Mouse (Mus musculus): ENCODE results near the gene Npm3. TPM values are rescaled to one million over a fixed set of nuclear protein-coding genes. Genes with fewer than 3 reads are reported as not detected.

Gene Npm3
- polyA plus RNA-seq, 1 experiment from 2014 or later = 6.4 TPM

- Histone ChIP-seq H3K4me3 (replicated peaks) (peak overlapping the region; percentile 39), H3K4me2 (no peak overlapping the region), H3K9ac (no peak overlapping the region), H3K4me1 (replicated peaks) (peaks cover 41% of the 10 kb centered on the region), H3K36me3 (replicated peaks) (no peaks in the 10 kb centered on the region), H3K9me3 (replicated peaks) (no peaks in the 10 kb centered on the region), H3K27me3 (peaks cover 100% of the 10 kb centered on the region), H3K27ac (replicated peaks) (no peak overlapping the region)
- ATAC-seq (ENCODE audit: insufficient read depth) = no peak
- WGBS (ENCODE audit: insufficient replicate concordance) = 4% methylated on average over 45 of the region's 45 CpGs
These were observed 7.8 kb downstream of the Npm3 start for GRCm38 (mm10) chr19:45741431-45742217.

GRCm38 (mm10) chr19:45740817-45741216 is 8.6 kb downstream of the Npm3 start:
- 20% methylated on average over 7 of the region's 7 CpGs for WGBS (ENCODE audit: insufficient replicate concordance)
- Histone ChIP-seq H3K4me1 (replicated peaks) (peaks cover 33% of the 10 kb centered on the region), H3K27ac (replicated peaks) (no peak overlapping the region), H3K9ac (no peak overlapping the region), H3K4me3 (replicated peaks) (no peak overlapping the region), H3K9me3 (replicated peaks) (no peaks in the 10 kb centered on the region), H3K4me2 (no peak overlapping the region), H3K27me3 (peaks cover 100% of the 10 kb centered on the region), H3K36me3 (replicated peaks) (no peaks in the 10 kb centered on the region)
- no peak for ATAC-seq (ENCODE audit: insufficient read depth)

- Histone ChIP-seq H3K4me2 (no peak overlapping the region), H3K9ac (no peak overlapping the region), H3K27ac (replicated peaks) (no peak overlapping the region), H3K27me3 (peaks cover 100% of the 10 kb centered on the region), H3K9me3 (replicated peaks) (no peaks in the 10 kb centered on the region), H3K4me1 (replicated peaks) (peaks cover 28% of the 10 kb centered on the region), H3K36me3 (replicated peaks) (no peaks in the 10 kb centered on the region), H3K4me3 (replicated peaks) (no peak overlapping the region)
- ATAC-seq (ENCODE audit: insufficient read depth) = no peak
- 14% methylated on average over 13 of the region's 13 CpGs for WGBS (ENCODE audit: insufficient replicate concordance)
These were observed 9.2 kb downstream of the Npm3 start for GRCm38 (mm10) chr19:45740233-45740632.

GRCm38 (mm10) chr19:45738521-45738920 is 10.9 kb downstream of the Npm3 start:
- no peak overlapping the region for H3K4me2 ChIP-seq
- 65% methylated on average over 5 of the region's 5 CpGs for WGBS (ENCODE audit: insufficient replicate concordance)
- no peak overlapping the region for H3K27ac ChIP-seq (replicated peaks)
- H3K27me3 ChIP-seq = peaks cover 100% of the 10 kb centered on the region
- no peak overlapping the region for H3K9ac ChIP-seq
- H3K4me3 ChIP-seq (replicated peaks) = no peak overlapping the region
- H3K4me1 ChIP-seq (replicated peaks) = peaks cover 25% of the 10 kb centered on the region
- no peak for ATAC-seq (ENCODE audit: insufficient read depth)
- no peaks in the 10 kb centered on the region for H3K36me3 ChIP-seq (replicated peaks)
- no peaks in the 10 kb centered on the region for H3K9me3 ChIP-seq (replicated peaks)

GRCm38 (mm10) chr19:45737846-45738484 is 11.4 kb downstream of the Npm3 start:
- no peak overlapping the region for H3K27ac ChIP-seq (replicated peaks)
- ATAC-seq (ENCODE audit: insufficient read depth) = no peak
- peaks cover 100% of the 10 kb centered on the region for H3K27me3 ChIP-seq
- no peak overlapping the region for H3K4me2 ChIP-seq
- H3K4me1 ChIP-seq (replicated peaks) = peaks cover 23% of the 10 kb centered on the region
- no peaks in the 10 kb centered on the region for H3K36me3 ChIP-seq (replicated peaks)
- WGBS (ENCODE audit: insufficient replicate concordance) = 76% methylated on average over 10 of the region's 10 CpGs
- no peak overlapping the region for H3K4me3 ChIP-seq (replicated peaks)
- H3K9me3 ChIP-seq (replicated peaks) = no peaks in the 10 kb centered on the region
- H3K9ac ChIP-seq = no peak overlapping the region

GRCm38 (mm10) chr19:45737208-45737845 is 12.1 kb downstream of the Npm3 start:
- ATAC-seq (ENCODE audit: insufficient read depth) = no peak
- H3K9ac ChIP-seq = no peak overlapping the region

GRCm38 (mm10) chr19:45736855-45737207 is 12.6 kb downstream of the Npm3 start:
- no peaks in the 10 kb centered on the region for H3K36me3 ChIP-seq (replicated peaks)
- H3K27ac ChIP-seq (replicated peaks) = no peak overlapping the region
- H3K4me3 ChIP-seq (replicated peaks) = 0 out of 2 replicates have a peak overlapping the region, but pooled peaks have one; percentile 5
- H3K4me1 ChIP-seq (replicated peaks) = peaks cover 13% of the 10 kb centered on the region
- ATAC-seq (ENCODE audit: insufficient read depth) = peak; percentile 40; the same call in 1 of the 2 replicates
- H3K27me3 ChIP-seq = peaks cover 98% of the 10 kb centered on the region
- no peak overlapping the region for H3K9ac ChIP-seq
- WGBS (ENCODE audit: insufficient replicate concordance) = under 1% methylated on average over 28 of the region's 28 CpGs
- peak overlapping the region; percentile 35 for H3K4me2 ChIP-seq
- no peaks in the 10 kb centered on the region for H3K9me3 ChIP-seq (replicated peaks)

More at GRCm38 (mm10) chr19:45737208-45737845, 12.1 kb downstream of the Npm3 start:
- 21% methylated on average over 23 of the region's 23 CpGs for WGBS (ENCODE audit: insufficient replicate concordance)
- Histone ChIP-seq H3K36me3 (replicated peaks) (no peaks in the 10 kb centered on the region), H3K4me3 (replicated peaks) (0 out of 2 replicates have a peak overlapping the region, but pooled peaks have one; percentile 5), H3K4me1 (replicated peaks) (peaks cover 18% of the 10 kb centered on the region), H3K27ac (replicated peaks) (no peak overlapping the region), H3K9me3 (replicated peaks) (no peaks in the 10 kb centered on the region), H3K27me3 (peaks cover 100% of the 10 kb centered on the region), H3K4me2 (peak overlapping the region; percentile 35)

GRCm38 (mm10) chr19:45736241-45736640 is 13.2 kb downstream of the Npm3 start:
- ATAC-seq (ENCODE audit: insufficient read depth) = no peak
- Histone ChIP-seq H3K27ac (replicated peaks) (no peak overlapping the region), H3K27me3 (peaks cover 98% of the 10 kb centered on the region), H3K4me3 (replicated peaks) (no peak overlapping the region), H3K36me3 (replicated peaks) (no peaks in the 10 kb centered on the region), H3K9ac (no peak overlapping the region), H3K4me2 (no peak overlapping the region), H3K4me1 (replicated peaks) (peaks cover 11% of the 10 kb centered on the region), H3K9me3 (replicated peaks) (no peaks in the 10 kb centered on the region)
- 33% methylated on average over 1 of the region's 1 CpGs for WGBS (ENCODE audit: insufficient replicate concordance)

- Histone ChIP-seq H3K27ac (replicated peaks) (no peak overlapping the region), H3K4me2 (no peak overlapping the region), H3K4me1 (replicated peaks) (peaks cover 11% of the 10 kb centered on the region), H3K9ac (no peak overlapping the region), H3K9me3 (replicated peaks) (no peaks in the 10 kb centered on the region), H3K27me3 (peaks cover 97% of the 10 kb centered on the region), H3K36me3 (replicated peaks) (no peaks in the 10 kb centered on the region), H3K4me3 (replicated peaks) (no peak overlapping the region)
- no peak for ATAC-seq (ENCODE audit: insufficient read depth)
- 44% methylated on average over 7 of the region's 7 CpGs for WGBS (ENCODE audit: insufficient replicate concordance)
These were observed 14.6 kb downstream of the Npm3 start for GRCm38 (mm10) chr19:45734762-45735161.

- no peaks in the 10 kb centered on the region for H3K36me3 ChIP-seq (replicated peaks)
- H3K27ac ChIP-seq (replicated peaks) = no peak overlapping the region
- 70% methylated on average over 5 of the region's 5 CpGs for WGBS (ENCODE audit: insufficient replicate concordance)
- no peak overlapping the region for H3K9ac ChIP-seq
- no peak overlapping the region for H3K4me2 ChIP-seq
- peaks cover 93% of the 10 kb centered on the region for H3K27me3 ChIP-seq
- peaks cover 11% of the 10 kb centered on the region for H3K4me1 ChIP-seq (replicated peaks)
- ATAC-seq (ENCODE audit: insufficient read depth) = no peak
- H3K4me3 ChIP-seq (replicated peaks) = no peak overlapping the region
- H3K9me3 ChIP-seq (replicated peaks) = no peaks in the 10 kb centered on the region
These were observed 15.2 kb downstream of the Npm3 start for GRCm38 (mm10) chr19:45734191-45734590.

GRCm38 (mm10) chr19:45733564-45733963 is 15.8 kb downstream of the Npm3 start:
- Histone ChIP-seq H3K36me3 (replicated peaks) (no peaks in the 10 kb centered on the region), H3K4me1 (replicated peaks) (peaks cover 11% of the 10 kb centered on the region), H3K27ac (replicated peaks) (no peak overlapping the region), H3K9me3 (replicated peaks) (no peaks in the 10 kb centered on the region), H3K27me3 (peaks cover 91% of the 10 kb centered on the region), H3K9ac (no peak overlapping the region), H3K4me3 (replicated peaks) (no peak overlapping the region), H3K4me2 (no peak overlapping the region)
- WGBS (ENCODE audit: insufficient replicate concordance) = 21% methylated on average over 10 of the region's 10 CpGs
- ATAC-seq (ENCODE audit: insufficient read depth) = no peak

Data from liver, embryonic 15.5 days (tissue).